In the genomic region with DNA sequence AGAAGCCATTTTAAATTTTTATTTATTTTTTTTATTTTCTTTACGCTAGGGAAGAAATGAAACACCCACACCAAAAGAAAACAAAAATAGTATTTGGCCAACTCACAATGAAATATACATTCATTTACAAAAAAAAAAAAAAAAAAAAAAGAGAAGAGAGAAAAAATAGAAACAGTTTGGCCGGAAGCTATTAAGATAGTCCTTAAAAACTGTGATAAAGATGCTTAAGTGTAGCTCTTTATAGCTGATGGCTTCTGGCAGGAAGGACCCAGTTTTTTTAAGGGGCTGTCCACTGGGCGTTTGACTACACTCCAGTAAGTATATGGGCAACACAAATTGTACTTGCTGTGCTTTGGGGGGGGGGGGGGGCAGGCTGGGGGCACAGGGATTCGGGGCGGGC, we compare ENCODE assay signal across 14 mouse cellular contexts. TPM values are rescaled to one million over a fixed set of nuclear protein-coding genes. Genes with fewer than 3 reads are reported as not detected.
DNase-seq lines count a peak whose midpoint lies in the region; ATAC-seq lines count a peak whose summit lies in the region.
"Had no signal": no experiment of that assay in that cellular context is flagged by ENCODE, and none has a peak within 500 bp of the region (broad histone marks: within the 10 kb centered on the region; RNA-seq: fewer than 3 reads in every experiment).

No protein-coding gene starts in this region.

- peak overlapping the region; percentile 57 for H3K4me2 ChIP-seq in heart, embryonic 12.5 days
- 0 out of 2 replicates have a peak overlapping the region, but pooled peaks have one; percentile 35 for H3K4me2 ChIP-seq in hindbrain, embryonic 14.5 days (replicated peaks)
- H3K4me2 ChIP-seq in neural tube, embryonic 13.5 days, result 0 out of 2 replicates have a peak overlapping the region, but pooled peaks have one; percentile 33
- H3K4me2 ChIP-seq: embryonic facial prominence, embryonic 12.5 days had no signal

- H3K9ac ChIP-seq in heart, embryonic 12.5 days, result no peak overlapping the region
- no peak overlapping the region for H3K9ac ChIP-seq in hindbrain, embryonic 14.5 days
- no peak overlapping the region for H3K9ac ChIP-seq in neural tube, embryonic 13.5 days
- H3K9ac ChIP-seq: embryonic facial prominence, embryonic 12.5 days; liver, embryonic 13.5 days; midbrain, embryonic 15.5 days; stomach, embryonic 15.5 days had no signal

- H3K9me3 ChIP-seq in heart, embryonic 12.5 days (replicated peaks), result no peaks in the 10 kb centered on the region
- H3K9me3 ChIP-seq in hindbrain, embryonic 14.5 days (ENCODE audit: control insufficient read depth, low read length), result no peaks in the 10 kb centered on the region
- H3K9me3 ChIP-seq in hindbrain, embryonic 10.5 days, result no peaks in the 10 kb centered on the region
- H3K9me3 ChIP-seq in neural tube, embryonic 13.5 days, result no peaks in the 10 kb centered on the region
- H3K9me3 ChIP-seq: embryonic facial prominence, embryonic 12.5 days; forebrain, embryonic 12.5 days; liver, embryonic 13.5 days; midbrain, embryonic 15.5 days; stomach, embryonic 15.5 days had no signal

- 43% methylated on average over 5 of the region's 5 CpGs for WGBS in heart, embryonic 12.5 days
- WGBS in hindbrain, embryonic 14.5 days, result 67% methylated on average over 5 of the region's 5 CpGs
- WGBS in hindbrain, embryonic 10.5 days, result 72% methylated on average over 5 of the region's 5 CpGs
- 68% methylated on average over 5 of the region's 5 CpGs for WGBS in neural tube, embryonic 13.5 days

- peaks cover 25% of the 10 kb centered on the region for H3K4me1 ChIP-seq in heart, embryonic 12.5 days (replicated peaks)
- peaks cover 6% of the 10 kb centered on the region for H3K4me1 ChIP-seq in hindbrain, embryonic 14.5 days (replicated peaks; ENCODE audit: control insufficient read depth, insufficient read depth, low read length)
- peaks cover 10% of the 10 kb centered on the region for H3K4me1 ChIP-seq in hindbrain, embryonic 10.5 days (replicated peaks)
- H3K4me1 ChIP-seq in neural tube, embryonic 13.5 days (replicated peaks), result peaks cover 12% of the 10 kb centered on the region

- H3K27me3 ChIP-seq in heart, embryonic 12.5 days (replicated peaks), result no peaks in the 10 kb centered on the region
- H3K27me3 ChIP-seq in hindbrain, embryonic 14.5 days (ENCODE audit: control insufficient read depth, insufficient read depth, low read length), result no peaks in the 10 kb centered on the region
- no peaks in the 10 kb centered on the region for H3K27me3 ChIP-seq in hindbrain, embryonic 10.5 days (ENCODE audit: insufficient read depth, poor library complexity, severe bottlenecking)
- no peaks in the 10 kb centered on the region for H3K27me3 ChIP-seq in neural tube, embryonic 13.5 days
- H3K27me3 ChIP-seq: embryonic facial prominence, embryonic 12.5 days; forebrain, embryonic 12.5 days; liver, embryonic 13.5 days; midbrain, embryonic 15.5 days; stomach, embryonic 15.5 days had no signal

- intact Hi-C loops in heart, postnatal 10 days (cut with DNase I), result no loop called here

- no peak overlapping the region for H3K4me3 ChIP-seq in heart, embryonic 12.5 days
- no peak overlapping the region for H3K4me3 ChIP-seq in hindbrain, embryonic 14.5 days (replicated peaks; ENCODE audit: low read length)
- no peak overlapping the region for H3K4me3 ChIP-seq in hindbrain, embryonic 10.5 days
- no peak overlapping the region for H3K4me3 ChIP-seq in neural tube, embryonic 13.5 days
- H3K4me3 ChIP-seq: embryonic facial prominence, embryonic 12.5 days; forebrain, embryonic 12.5 days; left cerebral cortex, adult 2 months; liver, embryonic 13.5 days; midbrain, embryonic 15.5 days; stomach, embryonic 15.5 days had no signal

- no peak overlapping the region for H3K27ac ChIP-seq in heart, embryonic 12.5 days (ENCODE audit: poor library complexity, severe bottlenecking)
- H3K27ac ChIP-seq in hindbrain, embryonic 14.5 days, result no peak overlapping the region
- no peak overlapping the region for H3K27ac ChIP-seq in hindbrain, embryonic 10.5 days
- H3K27ac ChIP-seq in neural tube, embryonic 13.5 days (replicated peaks), result no peak overlapping the region
- H3K27ac ChIP-seq: embryonic facial prominence, embryonic 12.5 days; forebrain, embryonic 12.5 days; left cerebral cortex, adult 2 months; liver, embryonic 13.5 days had no signal

- DNase-seq in heart, postnatal 10 days, result no peak
- no peak for DNase-seq in hindbrain, embryonic 14.5 days (ENCODE audit: low spot score)
- no peak for DNase-seq in hindbrain, embryonic 10.5 days (ENCODE audit: low spot score)
- DNase-seq in neural tube, embryonic 10.5 days (ENCODE audit: extremely low spot score, low spot score), result no peak
- no peak for DNase-seq in frontal cortex, postnatal 10 days (ENCODE audit: low spot score in 2 of 2)
- DNase-seq: liver, embryonic 13.5 days had no signal

- H3K36me3 ChIP-seq in heart, embryonic 12.5 days, result no peaks in the 10 kb centered on the region
- H3K36me3 ChIP-seq in hindbrain, embryonic 14.5 days (replicated peaks; ENCODE audit: control insufficient read depth, insufficient read depth), result no peaks in the 10 kb centered on the region
- no peaks in the 10 kb centered on the region for H3K36me3 ChIP-seq in hindbrain, embryonic 10.5 days
- no peaks in the 10 kb centered on the region for H3K36me3 ChIP-seq in neural tube, embryonic 13.5 days
- H3K36me3 ChIP-seq: embryonic facial prominence, embryonic 12.5 days; forebrain, embryonic 12.5 days; liver, embryonic 13.5 days; midbrain, embryonic 15.5 days; stomach, embryonic 15.5 days had no signal

- no peak for ATAC-seq in heart, embryonic 12.5 days (ENCODE audit: insufficient number of reproducible peaks, low FRiP score)
- no peak for ATAC-seq in hindbrain, embryonic 14.5 days (ENCODE audit: low FRiP score)
- ATAC-seq in neural tube, embryonic 13.5 days (ENCODE audit: low read depth), result 0 out of 2 replicates have a peak, but pooled peaks have one; percentile 37
- ATAC-seq: inflammation-experienced regulatory T-cells, adult 6 months had no signal

RNA-seq across cellular contexts. Expression of a gene that starts 29.9 kb away (rescaled TPM):
- polyA plus RNA-seq in heart, embryonic 12.5 days (2016; fragmentation: Nextera tagmentation; extraction: Ambion mirVana), result 74.8 and 76.8 TPM in 2 replicates
- 10 to 100 TPM; 83.0 to 85.0 TPM for total RNA-seq in heart, postnatal 10 days (2021)
- polyA plus RNA-seq in hindbrain, embryonic 14.5 days (2014; fragmentation: Nextera tagmentation; extraction: Ambion mirVana), result 27.1 and 27.2 TPM in 2 replicates
- polyA plus RNA-seq in hindbrain, embryonic 10.5 days (2016; fragmentation: Nextera tagmentation; extraction: Ambion mirVana), result 24.2 and 30.3 TPM in 2 replicates
- 21.1 and 23.1 TPM in 2 replicates for polyA plus RNA-seq in neural tube, embryonic 13.5 days (2015; fragmentation: Nextera tagmentation; extraction: Ambion mirVana)
